Mouse (Mus musculus): ENCODE data around the gene Mcm9. TPM values are rescaled to one million over a fixed set of nuclear protein-coding genes. Genes with fewer than 3 reads are reported as not detected.
"Not testable (repeated sequence)": the region's sequence is repeated elsewhere in the genome, so short reads cannot be mapped to it uniquely, and the experiment has no call there.

The Mcm9 gene
- total RNA-seq, 2 experiments from 2014 or later = 7.9 to 9.3 TPM

- no peak for DNase-seq (ENCODE audit: low spot score in 2 of 2)
These were observed 127.1 kb downstream of the Mcm9 start for GRCm38 (mm10) chr10:53502875-53503816.

DNA sequence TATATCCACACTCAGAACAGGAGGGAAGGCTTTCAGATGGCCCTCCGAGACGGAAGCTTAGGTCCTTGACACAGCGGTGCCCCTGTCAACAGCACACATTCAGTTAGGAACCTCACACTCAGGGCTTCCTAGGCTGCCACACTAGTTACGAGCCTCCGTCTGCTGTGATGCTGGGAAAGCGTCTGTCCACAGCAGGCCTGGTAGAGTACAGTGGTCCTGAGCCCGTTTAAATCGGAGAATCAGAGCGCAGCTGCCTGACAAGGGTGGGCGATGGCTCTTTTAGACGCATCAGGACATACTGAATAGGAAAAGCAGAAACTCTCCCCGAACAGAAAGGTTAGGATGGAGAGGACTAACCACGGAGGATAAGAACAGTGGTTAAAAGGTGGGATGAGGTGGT lies 127.8 kb downstream of the Mcm9 start:
- no peak for DNase-seq (ENCODE audit: low spot score in 2 of 2)

GRCm38 (mm10) chr10:53499518-53499917 lies 130.7 kb downstream of the Mcm9 start:
- no peak for DNase-seq (ENCODE audit: low spot score in 2 of 2)

DNA sequence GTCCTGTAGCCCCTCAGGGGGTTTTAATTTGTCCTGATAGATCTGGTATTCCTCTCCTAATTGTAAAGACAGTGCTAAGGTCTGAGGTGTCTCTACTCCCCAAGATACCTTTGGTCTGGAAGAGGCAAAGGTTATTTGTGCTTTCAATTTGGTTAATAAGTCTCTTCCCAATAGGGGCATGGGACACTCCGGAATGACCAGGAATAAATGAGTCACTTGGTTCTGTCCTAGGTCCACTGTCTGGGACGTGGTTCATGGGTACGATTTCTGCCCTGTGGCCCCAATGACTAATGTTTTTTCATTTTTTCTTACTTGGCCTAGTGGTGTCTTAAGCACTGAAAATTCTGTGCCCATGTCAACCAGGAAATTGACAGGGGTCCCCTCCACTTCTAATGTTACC lies 134.9 kb downstream of the Mcm9 start:
- not testable (repeated sequence) for DNase-seq (ENCODE audit: low spot score in 2 of 2)

DNA sequence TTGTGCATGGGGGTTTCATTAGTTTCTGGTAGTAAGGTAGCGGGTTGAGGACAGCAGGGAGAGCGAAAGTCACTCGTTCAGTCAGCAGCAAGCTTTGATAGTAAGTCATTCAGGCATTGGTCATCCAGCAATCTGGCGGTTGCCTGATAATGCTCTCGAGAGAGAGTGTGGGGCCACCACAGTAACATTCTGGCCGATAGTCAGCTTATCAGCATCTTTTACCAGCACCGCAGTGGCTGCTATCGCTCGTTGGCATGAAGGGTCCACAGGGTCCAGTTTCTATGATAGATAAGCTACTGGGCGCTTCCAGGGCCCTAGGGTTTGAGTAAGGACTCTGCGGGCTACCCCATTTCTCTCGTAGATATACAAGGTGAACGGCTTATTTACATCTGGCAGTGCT lies 136.3 kb downstream of the Mcm9 start:
- no peak for DNase-seq (ENCODE audit: low spot score in 2 of 2)

Other genes starting within 250 kb of the Mcm9 start
- gene Asf1a, start 33.7 kb downstream of the Mcm9 start, total RNA-seq (2021) = 10 to 100 TPM; 35.0 to 35.9 TPM
- gene Fam184a, start 120.7 kb upstream of the Mcm9 start, total RNA-seq (2021) = 1 to 10 TPM; 2.4 to 2.7 TPM

Measured in gastrocnemius, postnatal 4 days (tissue).